Mouse (Mus musculus): ENCODE measurements around the gene Pcdh9. TPM values are rescaled to one million over a fixed set of nuclear protein-coding genes. Genes with fewer than 3 reads are reported as not detected.

The Pcdh9 gene
- polyA plus RNA-seq, 1 experiment from 2014 or later, result 19.3 TPM

GRCm38 (mm10) chr14:93341390-93341789, 549.1 kb downstream of the Pcdh9 start:
- ATAC-seq (replicated peaks; ENCODE audit: low FRiP score), result no peak
- no peak overlapping the region for H3K4me3 ChIP-seq (replicated peaks)
- H3K36me3 ChIP-seq, result no peaks in the 10 kb centered on the region
- no peaks in the 10 kb centered on the region for H3K27me3 ChIP-seq
- H3K9me3 ChIP-seq (replicated peaks), result no peaks in the 10 kb centered on the region
- H3K27ac ChIP-seq, result no peak overlapping the region
- no peak overlapping the region for H3K4me2 ChIP-seq
- H3K9ac ChIP-seq, result no peak overlapping the region
- 50% methylated on average over 5 of the region's 5 CpGs for WGBS
- H3K4me1 ChIP-seq, result no peaks in the 10 kb centered on the region

- no peaks in the 10 kb centered on the region for H3K36me3 ChIP-seq
- no peaks in the 10 kb centered on the region for H3K27me3 ChIP-seq
- no peaks in the 10 kb centered on the region for H3K9me3 ChIP-seq (replicated peaks)
- no peaks in the 10 kb centered on the region for H3K4me1 ChIP-seq
- no peak overlapping the region for H3K4me2 ChIP-seq
- H3K9ac ChIP-seq, result no peak overlapping the region
- ATAC-seq (replicated peaks; ENCODE audit: low FRiP score), result no peak
- H3K4me3 ChIP-seq (replicated peaks), result no peak overlapping the region
- H3K27ac ChIP-seq, result no peak overlapping the region
Observed at GRCm38 (mm10) chr14:93329247-93329646, 561.2 kb downstream of the Pcdh9 start.

GRCm38 (mm10) chr14:93317393-93317792, 573.1 kb downstream of the Pcdh9 start:
- Histone ChIP-seq H3K4me3 (replicated peaks) (no peak overlapping the region), H3K27ac (no peak overlapping the region), H3K36me3 (no peaks in the 10 kb centered on the region), H3K4me2 (no peak overlapping the region), H3K27me3 (no peaks in the 10 kb centered on the region), H3K4me1 (no peaks in the 10 kb centered on the region), H3K9ac (no peak overlapping the region), H3K9me3 (replicated peaks) (no peaks in the 10 kb centered on the region)
- 0 out of 2 replicates have a peak, but pooled peaks have one; percentile 54 for ATAC-seq (replicated peaks; ENCODE audit: low FRiP score)

- Histone ChIP-seq H3K4me3 (replicated peaks) (no peak overlapping the region), H3K9me3 (replicated peaks) (no peaks in the 10 kb centered on the region), H3K4me1 (no peaks in the 10 kb centered on the region), H3K9ac (no peak overlapping the region), H3K4me2 (no peak overlapping the region), H3K27ac (no peak overlapping the region), H3K36me3 (no peaks in the 10 kb centered on the region), H3K27me3 (no peaks in the 10 kb centered on the region)
- no peak for ATAC-seq (replicated peaks; ENCODE audit: low FRiP score)
- WGBS, result 64% methylated on average over 2 of the region's 2 CpGs
Observed at GRCm38 (mm10) chr14:93288361-93288760, 602.1 kb downstream of the Pcdh9 start.

GRCm38 (mm10) chr14:93287642-93288041, 602.8 kb downstream of the Pcdh9 start:
- no peaks in the 10 kb centered on the region for H3K36me3 ChIP-seq
- H3K27ac ChIP-seq, result no peak overlapping the region
- no peak for ATAC-seq (replicated peaks; ENCODE audit: low FRiP score)
- H3K9me3 ChIP-seq (replicated peaks), result no peaks in the 10 kb centered on the region
- no peak overlapping the region for H3K4me2 ChIP-seq
- no peak overlapping the region for H3K9ac ChIP-seq
- no peaks in the 10 kb centered on the region for H3K4me1 ChIP-seq
- H3K4me3 ChIP-seq (replicated peaks), result no peak overlapping the region
- WGBS, result 42% methylated on average over 1 of the region's 1 CpGs
- H3K27me3 ChIP-seq, result no peaks in the 10 kb centered on the region

- no peak for ATAC-seq (replicated peaks; ENCODE audit: low FRiP score)
- Histone ChIP-seq H3K9me3 (replicated peaks) (no peaks in the 10 kb centered on the region), H3K36me3 (no peaks in the 10 kb centered on the region), H3K4me2 (no peak overlapping the region), H3K27me3 (no peaks in the 10 kb centered on the region), H3K9ac (no peak overlapping the region), H3K4me3 (replicated peaks) (no peak overlapping the region), H3K27ac (no peak overlapping the region), H3K4me1 (no peaks in the 10 kb centered on the region)
- 87% methylated on average over 7 of the region's 7 CpGs for WGBS
Observed at GRCm38 (mm10) chr14:93285136-93285535, 605.3 kb downstream of the Pcdh9 start.

GRCm38 (mm10) chr14:93284009-93284408, 606.5 kb downstream of the Pcdh9 start:
- Histone ChIP-seq H3K4me2 (no peak overlapping the region), H3K27ac (no peak overlapping the region), H3K27me3 (no peaks in the 10 kb centered on the region), H3K36me3 (no peaks in the 10 kb centered on the region), H3K9ac (no peak overlapping the region), H3K4me1 (no peaks in the 10 kb centered on the region), H3K9me3 (replicated peaks) (no peaks in the 10 kb centered on the region), H3K4me3 (replicated peaks) (no peak overlapping the region)
- no peak for ATAC-seq (replicated peaks; ENCODE audit: low FRiP score)
- 73% methylated on average over 3 of the region's 3 CpGs for WGBS

GRCm38 (mm10) chr14:93275661-93276060, 614.8 kb downstream of the Pcdh9 start:
- Histone ChIP-seq H3K27ac (no peak overlapping the region), H3K9ac (no peak overlapping the region), H3K4me1 (no peaks in the 10 kb centered on the region), H3K36me3 (no peaks in the 10 kb centered on the region), H3K4me2 (no peak overlapping the region), H3K27me3 (no peaks in the 10 kb centered on the region), H3K9me3 (replicated peaks) (no peaks in the 10 kb centered on the region), H3K4me3 (replicated peaks) (no peak overlapping the region)
- ATAC-seq (replicated peaks; ENCODE audit: low FRiP score), result no peak

- Histone ChIP-seq H3K9ac (no peak overlapping the region), H3K4me1 (no peaks in the 10 kb centered on the region), H3K4me2 (no peak overlapping the region), H3K36me3 (no peaks in the 10 kb centered on the region), H3K4me3 (replicated peaks) (no peak overlapping the region), H3K27me3 (no peaks in the 10 kb centered on the region), H3K9me3 (replicated peaks) (no peaks in the 10 kb centered on the region), H3K27ac (no peak overlapping the region)
- ATAC-seq (replicated peaks; ENCODE audit: low FRiP score), result no peak
Observed at GRCm38 (mm10) chr14:93274767-93275166, 615.7 kb downstream of the Pcdh9 start.

- 68% methylated on average over 1 of the region's 1 CpGs for WGBS
- H3K9me3 ChIP-seq (replicated peaks), result no peaks in the 10 kb centered on the region
- H3K27ac ChIP-seq, result no peak overlapping the region
- no peaks in the 10 kb centered on the region for H3K36me3 ChIP-seq
- no peak overlapping the region for H3K4me2 ChIP-seq
- no peaks in the 10 kb centered on the region for H3K27me3 ChIP-seq
- no peak overlapping the region for H3K4me3 ChIP-seq (replicated peaks)
- no peak overlapping the region for H3K9ac ChIP-seq
- ATAC-seq (replicated peaks; ENCODE audit: low FRiP score), result no peak
- H3K4me1 ChIP-seq, result no peaks in the 10 kb centered on the region
Observed at GRCm38 (mm10) chr14:93253411-93253810, 637.1 kb downstream of the Pcdh9 start.

GRCm38 (mm10) chr14:93240263-93240662, 650.2 kb downstream of the Pcdh9 start:
- Histone ChIP-seq H3K4me2 (no peak overlapping the region), H3K27me3 (no peaks in the 10 kb centered on the region), H3K4me3 (replicated peaks) (no peak overlapping the region), H3K4me1 (no peaks in the 10 kb centered on the region), H3K27ac (no peak overlapping the region), H3K9ac (no peak overlapping the region), H3K9me3 (replicated peaks) (no peaks in the 10 kb centered on the region), H3K36me3 (no peaks in the 10 kb centered on the region)
- 80% methylated on average over 3 of the region's 3 CpGs for WGBS
- no peak for ATAC-seq (replicated peaks; ENCODE audit: low FRiP score)

GRCm38 (mm10) chr14:93234333-93234732, 656.1 kb downstream of the Pcdh9 start:
- H3K9me3 ChIP-seq (replicated peaks), result no peaks in the 10 kb centered on the region
- H3K36me3 ChIP-seq, result no peaks in the 10 kb centered on the region
- H3K4me1 ChIP-seq, result no peaks in the 10 kb centered on the region
- no peak for ATAC-seq (replicated peaks; ENCODE audit: low FRiP score)
- H3K4me2 ChIP-seq, result no peak overlapping the region
- H3K4me3 ChIP-seq (replicated peaks), result no peak overlapping the region
- 79% methylated on average over 3 of the region's 3 CpGs for WGBS
- H3K9ac ChIP-seq, result no peak overlapping the region
- H3K27me3 ChIP-seq, result no peaks in the 10 kb centered on the region
- no peak overlapping the region for H3K27ac ChIP-seq

GRCm38 (mm10) chr14:93233599-93233998, 656.9 kb downstream of the Pcdh9 start:
- Histone ChIP-seq H3K9ac (no peak overlapping the region), H3K36me3 (no peaks in the 10 kb centered on the region), H3K4me1 (no peaks in the 10 kb centered on the region), H3K4me2 (no peak overlapping the region), H3K9me3 (replicated peaks) (no peaks in the 10 kb centered on the region), H3K27me3 (no peaks in the 10 kb centered on the region), H3K4me3 (replicated peaks) (no peak overlapping the region), H3K27ac (no peak overlapping the region)
- WGBS, result 54% methylated on average over 6 of the region's 6 CpGs
- no peak for ATAC-seq (replicated peaks; ENCODE audit: low FRiP score)

All from kidney, embryonic 15.5 days (tissue).